Mouse (Mus musculus) lung, postnatal 4 days (tissue): ENCODE measurements around the gene Atxn1.

Source experiments
- DNase-seq, 2 experiments: peaks; one replicate each; pipeline ENCODE4 v3.0.0; 2021

Atxn1 gene

GRCm38 (mm10) chr13:45964853-45965593, at the start of gene Atxn1:
Gene Atxn1, minus strand, starts transcription at chr13:45965008.
- DNase-seq = peak; percentile 87 to 88

- DNase-seq = peak in 1 of 2 experiments; percentile 13
These were observed 46.4 kb upstream of the Atxn1 start for GRCm38 (mm10) chr13:46011232-46011631.

- no peak for DNase-seq
These were observed 45.3 kb upstream of the Atxn1 start for GRCm38 (mm10) chr13:46010075-46010474.

GRCm38 (mm10) chr13:46008831-46009666, 44.2 kb upstream of the Atxn1 start:
- DNase-seq = no peak

GRCm38 (mm10) chr13:46006211-46007102, 41.6 kb upstream of the Atxn1 start:
- peak; percentile 8 to 32 for DNase-seq

- DNase-seq = no peak
These were observed 40.8 kb upstream of the Atxn1 start for GRCm38 (mm10) chr13:46005656-46006055.

- DNase-seq = no peak
These were observed 36.5 kb upstream of the Atxn1 start for GRCm38 (mm10) chr13:46001356-46001755.

GRCm38 (mm10) chr13:45992953-45993352, 28.1 kb upstream of the Atxn1 start:
- no peak for DNase-seq

- no peak for DNase-seq
These were observed 25.7 kb upstream of the Atxn1 start for GRCm38 (mm10) chr13:45990486-45990885.

GRCm38 (mm10) chr13:45979246-45979645, 14.4 kb upstream of the Atxn1 start:
- DNase-seq = no peak

GRCm38 (mm10) chr13:45976894-45977293, 12.1 kb upstream of the Atxn1 start:
- peak; percentile 61 to 75 for DNase-seq

- DNase-seq = no peak
These were observed 9.8 kb upstream of the Atxn1 start for GRCm38 (mm10) chr13:45974651-45975050.

- no peak for DNase-seq
These were observed 9.2 kb upstream of the Atxn1 start for GRCm38 (mm10) chr13:45973972-45974490.

GRCm38 (mm10) chr13:45970920-45971536, 6.2 kb upstream of the Atxn1 start:
- DNase-seq = peak; percentile 30 to 53

GRCm38 (mm10) chr13:45968206-45968605, 3.4 kb upstream of the Atxn1 start:
- DNase-seq = no peak

- no peak for DNase-seq
These were observed 2.6 kb upstream of the Atxn1 start for GRCm38 (mm10) chr13:45967371-45967770.

GRCm38 (mm10) chr13:45966586-45966985, 1.8 kb upstream of the Atxn1 start:
- peak in 1 of 2 experiments; percentile 35 for DNase-seq

- DNase-seq = peak; percentile 24 to 42
These were observed 1.0 kb upstream of the Atxn1 start for GRCm38 (mm10) chr13:45965594-45966432.

- peak; percentile 70 to 75 for DNase-seq
These were observed 416 bp downstream of the Atxn1 start for GRCm38 (mm10) chr13:45964331-45964852.

GRCm38 (mm10) chr13:45963497-45964330, 1.1 kb downstream of the Atxn1 start:
- DNase-seq = peak; percentile 87 to 91
